Mouse (Mus musculus) large intestine, adult 2 months (tissue): ENCODE measurements around the gene Jrkl. TPM values are rescaled to one million over a fixed set of nuclear protein-coding genes. Genes with fewer than 3 reads are reported as not detected.

ENCODE experiments used
- polyA plus RNA-seq: library from polyadenylated mRNA; depleted of rRNA; stranded (reverse); fragments of >200 nt; gene quantifications from 2 replicates; pipeline ENCODE4 v1.2.3, GENCODE M21; 2012; rRNA removed

Jrkl gene
- polyA plus RNA-seq, 1 experiment = 0.97 TPM

Other genes with a start within 250 kb of the Jrkl start
- gene Ccdc82, start 1.1 kb upstream of the Jrkl start, polyA plus RNA-seq = 5.4 and 7.8 TPM in 2 replicates
- 1.4 and 3.2 TPM in 2 replicates for gene Maml2, start 52.1 kb upstream of the Jrkl start, polyA plus RNA-seq
- not detected in 2 replicates for gene Gm17571, start 200.9 kb upstream of the Jrkl start, polyA plus RNA-seq